Mouse (Mus musculus) thymus, postnatal 14 days (tissue): ENCODE measurements at regions not wholly inside any gene's neighbourhood (a gene's known extent, or its start where the extent isn't known, plus 50 kb on each side); places are given as distances from the start of the nearest gene placed in this dataset.
A peak's percentile ranks its signal among the peaks of the same experiment; 100 is the strongest.

Experiments
- DNase-seq: peaks from one replicate; pipeline ENCODE4 v3.0.0; 2021

- no peak for DNase-seq
Measured at GRCm38 (mm10) chr4:100616161-100616915, 137.7 kb downstream of the Ube2u start.

GRCm38 (mm10) chr4:100616916-100617488 is 138.4 kb downstream of the Ube2u start:
- DNase-seq, result no peak

- DNase-seq, result no peak
Measured at GRCm38 (mm10) chr4:100624656-100625055, 146.0 kb downstream of the Ube2u start.

- no peak for DNase-seq
Measured at GRCm38 (mm10) chr4:100626551-100626950, 147.9 kb downstream of the Ube2u start.

- DNase-seq, result no peak
Measured at GRCm38 (mm10) chr4:100634388-100634787, 142.1 kb upstream of the Cachd1 start.

GRCm38 (mm10) chr4:100637597-100637996 is 138.9 kb upstream of the Cachd1 start:
- DNase-seq, result no peak

- DNase-seq, result no peak
Measured at GRCm38 (mm10) chr4:100661154-100661553, 115.3 kb upstream of the Cachd1 start.

- DNase-seq, result no peak
Measured at GRCm38 (mm10) chr4:100664619-100665264, 111.7 kb upstream of the Cachd1 start.

GRCm38 (mm10) chr4:100670553-100670952 is 105.9 kb upstream of the Cachd1 start:
- no peak for DNase-seq

GRCm38 (mm10) chr4:100674916-100675315 is 101.6 kb upstream of the Cachd1 start:
- no peak for DNase-seq

- no peak for DNase-seq
Measured at GRCm38 (mm10) chr4:100683757-100684156, 92.7 kb upstream of the Cachd1 start.

GRCm38 (mm10) chr4:100700002-100700401 is 76.5 kb upstream of the Cachd1 start:
- no peak for DNase-seq

- DNase-seq, result no peak
Measured at GRCm38 (mm10) chr4:100700418-100700817, 76.1 kb upstream of the Cachd1 start.

GRCm38 (mm10) chr4:100705960-100706359 is 70.5 kb upstream of the Cachd1 start:
- no peak for DNase-seq

- no peak for DNase-seq
Measured at GRCm38 (mm10) chr4:100707125-100707524, 69.3 kb upstream of the Cachd1 start.

GRCm38 (mm10) chr4:100708247-100708646 is 68.2 kb upstream of the Cachd1 start:
- no peak for DNase-seq

- DNase-seq, result no peak
Measured at GRCm38 (mm10) chr4:100714240-100714639, 62.2 kb upstream of the Cachd1 start.

GRCm38 (mm10) chr4:100717601-100718000 is 58.9 kb upstream of the Cachd1 start:
- DNase-seq, result no peak

GRCm38 (mm10) chr4:100722532-100722931 is 53.9 kb upstream of the Cachd1 start:
- DNase-seq, result peak; percentile 37

- no peak for DNase-seq
Measured at GRCm38 (mm10) chr4:100723053-100723452, 53.4 kb upstream of the Cachd1 start.

- DNase-seq, result no peak
Measured at GRCm38 (mm10) chr4:100725811-100726210, 50.7 kb upstream of the Cachd1 start.

- DNase-seq, result no peak
Measured at GRCm38 (mm10) chr4:100726496-100726895, 50.0 kb upstream of the Cachd1 start.
